Mouse (Mus musculus) stomach, embryonic 16.5 days (tissue): ENCODE results near the gene Tnip3. TPM values are rescaled to one million over a fixed set of nuclear protein-coding genes. Genes with fewer than 3 reads are reported as not detected.

Experiments used
- polyA plus RNA-seq: library from polyadenylated mRNA; unstranded; fragments of >200 nt; fragmentation: Nextera tagmentation; extraction: Ambion mirVana; gene quantifications from 2 replicates; pipeline ENCODE4 v1.2.1, GENCODE M21; 2015

Gene Tnip3
- polyA plus RNA-seq, 1 experiment from 2014 or later = 0.22 TPM

Other genes starting within 250 kb of the Tnip3 start
- gene C130060K24Rik, start 144.2 kb upstream of the Tnip3 start, polyA plus RNA-seq = 0.07 and 0.21 TPM in 2 replicates
- 5.5 and 6.0 TPM in 2 replicates for gene Ndnf, start 146.3 kb downstream of the Tnip3 start, polyA plus RNA-seq